Mouse (Mus musculus) brain, embryonic 18.5 days (tissue): ENCODE data around the gene Dis3.

ENCODE experiments used
- DNase-seq: peaks from one replicate; pipeline ENCODE4 v3.0.0-alpha.2; 2012; ENCODE audit warnings: low read depth, low spot score

Gene Dis3

DNA sequence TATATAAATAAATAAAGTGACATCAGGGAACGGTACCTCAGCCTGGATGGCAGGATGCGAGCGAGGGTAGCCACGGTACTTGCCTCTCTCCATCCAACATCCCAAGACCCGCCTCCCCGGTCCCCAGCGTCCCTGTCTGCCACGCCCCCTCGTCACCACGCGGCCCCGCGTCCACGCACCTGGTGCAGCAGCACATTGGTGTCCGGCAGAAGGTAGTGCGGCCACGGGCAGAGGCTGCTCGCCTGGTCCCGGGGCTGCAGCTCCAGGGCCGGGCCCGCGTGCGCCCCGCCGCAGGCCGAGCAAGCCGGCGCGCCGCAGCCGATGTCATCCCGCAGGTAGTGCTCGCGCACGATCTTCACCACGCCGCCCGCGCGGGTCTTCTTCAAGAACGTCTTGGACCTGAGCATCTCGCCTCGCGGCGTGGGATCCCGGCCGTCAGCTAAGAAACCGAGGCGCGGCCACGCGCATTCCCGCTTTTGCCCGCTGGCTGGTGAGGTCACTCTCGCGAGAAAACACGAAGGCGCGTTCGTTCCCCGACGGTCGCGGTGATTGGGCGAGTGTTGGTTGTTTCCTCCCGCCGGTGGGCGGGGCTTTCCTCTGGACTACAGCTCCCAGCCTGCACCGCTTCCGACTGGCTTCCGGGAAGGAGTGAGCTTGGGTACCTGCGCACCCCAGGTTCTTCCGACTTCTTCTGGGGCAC is at the start of gene Dis3, which contains the start of gene Pibf1:
Dis3 (minus strand) TSS at position 504 of the 700 bp plus-strand sequence.
Pibf1 (plus strand) TSS at position 158 of the 700 bp plus-strand sequence.
- peak; percentile 95 for DNase-seq

DNA sequence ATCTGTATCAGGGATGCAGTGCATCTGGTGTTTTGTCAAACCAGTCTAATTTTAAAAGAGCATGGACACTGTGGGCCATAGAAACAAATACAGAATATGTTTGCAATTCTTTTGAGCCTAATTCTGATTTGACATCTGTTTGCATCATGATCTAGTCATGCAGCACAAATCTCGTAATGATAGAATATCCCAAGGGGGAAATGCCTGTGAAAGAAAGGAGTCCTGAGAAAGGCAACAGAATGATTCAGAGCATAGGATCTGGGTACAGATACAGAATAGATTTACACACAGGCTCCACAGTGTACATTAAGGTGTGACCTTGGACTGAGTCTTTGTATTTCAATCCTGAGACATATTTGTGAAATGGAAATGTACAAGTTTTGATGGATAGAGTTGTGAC is 47.3 kb upstream of the Dis3 start:
- no peak for DNase-seq

DNA sequence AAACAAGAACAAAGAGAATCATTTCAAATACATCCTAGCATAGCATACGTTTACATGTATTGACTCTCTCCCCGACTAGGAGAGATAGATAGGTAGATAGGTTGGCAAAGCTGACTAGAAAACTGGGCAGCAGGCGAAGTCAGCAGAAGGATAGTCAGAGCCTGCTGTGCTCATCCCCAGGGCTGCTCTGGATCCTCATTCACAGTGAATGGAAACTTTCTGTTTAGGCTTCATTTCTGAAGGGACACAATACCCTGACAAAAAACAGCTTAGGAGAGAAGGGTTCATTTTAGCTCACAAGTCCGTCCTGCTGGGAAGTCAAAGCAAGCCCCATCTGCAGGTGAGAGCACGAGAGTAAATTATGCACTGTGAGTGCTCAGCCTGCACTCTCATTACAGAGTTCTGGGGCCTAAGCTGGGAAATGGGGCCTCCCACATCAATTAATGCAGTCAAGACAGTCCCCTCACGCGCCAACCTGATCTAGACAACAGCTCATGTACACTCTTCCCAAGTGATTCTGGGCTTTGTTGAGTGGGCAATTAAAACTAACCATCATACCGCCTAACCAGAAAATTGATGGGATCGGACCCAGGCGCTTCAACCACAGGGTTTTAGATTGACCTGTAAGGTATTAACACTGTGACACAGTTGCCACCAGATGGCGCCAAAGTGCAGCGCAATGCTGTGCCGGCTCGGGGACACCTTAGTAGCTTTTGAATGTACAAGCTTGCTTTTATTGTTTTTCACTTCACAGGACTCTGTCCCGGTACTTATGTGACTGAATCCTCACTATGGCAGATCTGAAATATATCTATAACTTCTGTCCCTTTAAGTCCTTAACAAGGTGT is 42.4 kb upstream of the Dis3 start:
- peak; percentile 69 for DNase-seq

DNA sequence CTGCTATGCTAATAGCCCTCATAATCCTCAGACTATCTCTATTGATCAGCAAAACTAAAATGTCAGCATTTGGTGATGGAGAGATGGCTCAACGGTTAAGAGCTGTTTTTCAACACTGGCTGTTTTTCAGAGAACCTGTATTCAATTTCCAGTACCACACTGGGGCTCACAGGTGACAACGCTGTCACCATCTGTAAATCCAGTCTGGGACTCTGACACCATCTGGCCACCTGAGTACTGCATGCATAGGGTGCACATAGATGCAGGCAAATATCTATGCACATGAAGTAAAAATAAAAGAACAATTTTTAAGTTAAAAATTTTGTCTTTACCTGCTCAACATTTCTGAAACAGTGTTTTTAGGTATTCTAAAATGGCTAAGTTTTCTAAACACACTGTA is 40.5 kb upstream of the Dis3 start:
- DNase-seq, result no peak

DNA sequence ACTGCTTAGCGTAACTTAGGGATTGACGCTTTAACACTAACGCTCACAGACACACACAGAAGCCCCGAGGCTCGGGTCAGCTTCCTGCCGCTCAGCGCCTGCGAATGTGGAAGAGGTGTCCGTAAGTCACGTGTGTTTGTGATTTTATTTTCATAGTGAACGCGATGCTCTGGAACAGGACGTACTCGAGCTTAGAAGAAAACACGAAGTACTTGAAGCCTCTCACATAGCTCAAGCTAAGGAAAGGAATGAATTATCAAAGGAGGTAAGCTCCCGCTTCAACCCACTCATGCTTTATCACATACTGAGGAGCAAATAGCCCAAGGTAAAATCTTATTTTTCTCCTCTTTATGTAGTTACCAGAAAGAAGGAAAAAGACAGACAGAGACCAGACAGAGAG is 36.7 kb upstream of the Dis3 start:
- DNase-seq, result no peak

DNA sequence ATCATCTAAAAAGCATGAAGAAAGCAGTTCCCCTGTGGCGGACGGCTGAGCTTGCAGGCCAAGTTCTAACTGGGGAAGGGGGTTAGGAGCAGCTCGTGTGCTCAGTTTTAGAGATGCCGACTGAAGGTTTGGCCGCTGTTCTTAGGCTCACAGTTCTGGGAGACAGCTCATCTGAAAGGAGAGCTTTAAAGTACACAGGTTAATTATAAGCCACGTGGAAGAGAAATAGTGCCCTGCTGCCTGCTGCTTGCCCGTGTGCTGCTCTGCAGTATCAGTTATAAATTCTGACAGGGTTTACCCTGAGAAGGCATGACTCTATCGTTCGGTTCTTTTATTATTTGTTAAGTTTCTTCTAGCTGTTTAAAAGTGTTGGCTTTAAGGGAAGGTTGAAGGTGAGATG is 36.2 kb upstream of the Dis3 start:
- DNase-seq, result no peak

DNA sequence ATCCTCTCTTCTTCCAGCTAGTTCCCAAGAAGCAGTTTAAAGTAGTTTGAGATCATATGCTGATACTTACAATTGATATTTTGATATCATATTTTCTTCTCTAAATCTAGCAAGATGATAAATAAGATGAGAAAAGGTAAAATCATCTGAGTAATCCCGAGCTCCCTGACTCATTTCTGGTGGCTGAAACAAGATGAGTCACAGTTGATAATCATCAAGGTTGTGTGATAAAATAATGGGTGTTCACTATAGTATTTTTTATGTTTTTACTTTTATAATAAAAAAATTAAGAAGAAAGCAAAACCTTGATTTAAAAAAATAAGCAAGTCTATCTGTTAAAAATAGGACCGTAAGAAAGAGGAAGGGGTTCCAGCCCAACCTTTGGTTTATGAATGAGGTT is 34.5 kb upstream of the Dis3 start:
- DNase-seq, result no peak

DNA sequence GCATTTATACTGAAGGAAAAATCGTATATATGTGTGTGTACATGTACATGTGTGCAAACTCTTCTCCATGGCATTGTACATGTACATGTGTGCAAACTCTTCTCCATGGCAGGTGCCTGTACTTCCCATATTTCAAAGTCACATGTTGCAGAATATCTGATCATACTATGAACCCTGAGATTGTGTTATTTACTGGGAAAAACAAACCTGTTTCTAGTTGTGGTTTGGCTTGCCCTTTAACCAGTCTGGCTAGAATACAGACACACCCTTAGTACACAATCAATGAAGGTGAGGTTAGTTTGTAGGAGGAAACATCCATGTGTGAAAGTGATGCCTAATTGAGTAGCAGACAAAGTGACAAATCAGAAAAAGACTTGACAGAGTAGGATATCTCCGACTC is 29.5 kb upstream of the Dis3 start:
- DNase-seq, result no peak

DNA sequence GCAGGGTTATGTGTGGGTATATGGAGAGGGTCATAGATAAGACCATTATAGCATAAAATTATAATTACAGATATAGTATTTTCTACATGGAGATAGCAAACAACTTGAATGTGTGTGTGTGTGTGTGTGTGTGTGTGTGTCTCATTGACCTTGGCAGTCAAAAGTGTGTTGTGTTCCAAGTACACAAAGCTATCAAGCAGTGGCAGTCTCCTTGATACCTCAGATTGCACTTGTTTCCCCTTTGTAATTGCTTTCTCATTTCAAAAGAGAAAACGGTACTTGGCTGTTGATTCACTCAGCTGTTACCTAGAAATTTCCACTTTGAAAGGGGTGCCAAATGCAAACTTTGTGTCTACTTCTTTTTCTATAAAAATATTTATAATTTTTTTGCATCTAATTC is 27.9 kb upstream of the Dis3 start:
- no peak for DNase-seq

DNA sequence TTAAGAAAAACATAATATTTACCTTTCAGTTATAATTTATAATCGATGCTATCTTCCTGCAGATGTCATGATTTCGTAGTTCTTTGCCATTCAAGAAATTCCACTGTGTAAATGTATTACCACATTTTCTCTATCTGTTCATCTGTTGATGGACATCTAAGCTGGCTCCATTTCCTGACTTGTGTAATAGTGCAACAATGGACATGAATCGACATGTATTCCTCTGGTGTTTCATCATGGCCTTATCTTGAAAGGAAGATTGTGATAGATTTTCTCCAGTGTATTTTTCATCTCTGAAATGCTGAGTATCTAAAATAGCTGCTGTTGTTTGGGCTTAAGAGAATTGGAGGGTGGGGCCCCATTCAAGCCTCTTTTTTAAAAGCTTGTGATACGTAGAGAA is 27.1 kb upstream of the Dis3 start:
- no peak for DNase-seq

DNA sequence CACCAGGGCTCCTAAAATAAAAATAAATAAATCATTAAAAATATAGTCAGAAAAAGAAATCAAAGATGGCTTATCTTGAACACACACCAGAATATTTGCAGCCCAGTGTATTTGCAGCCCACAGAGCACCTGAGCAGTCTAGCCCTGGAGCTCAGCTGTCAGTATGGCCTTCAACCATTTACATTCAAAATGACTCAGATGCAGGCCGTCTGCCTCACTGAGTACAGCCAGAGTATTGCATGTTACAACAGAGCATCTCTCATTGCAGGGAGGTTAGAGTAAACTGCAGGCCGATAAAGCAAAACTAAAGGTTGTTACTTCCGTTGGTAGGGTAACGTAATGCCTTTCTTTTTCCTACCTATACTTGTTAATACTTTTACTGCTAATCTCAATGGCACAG is 24.5 kb upstream of the Dis3 start:
- no peak for DNase-seq

DNA sequence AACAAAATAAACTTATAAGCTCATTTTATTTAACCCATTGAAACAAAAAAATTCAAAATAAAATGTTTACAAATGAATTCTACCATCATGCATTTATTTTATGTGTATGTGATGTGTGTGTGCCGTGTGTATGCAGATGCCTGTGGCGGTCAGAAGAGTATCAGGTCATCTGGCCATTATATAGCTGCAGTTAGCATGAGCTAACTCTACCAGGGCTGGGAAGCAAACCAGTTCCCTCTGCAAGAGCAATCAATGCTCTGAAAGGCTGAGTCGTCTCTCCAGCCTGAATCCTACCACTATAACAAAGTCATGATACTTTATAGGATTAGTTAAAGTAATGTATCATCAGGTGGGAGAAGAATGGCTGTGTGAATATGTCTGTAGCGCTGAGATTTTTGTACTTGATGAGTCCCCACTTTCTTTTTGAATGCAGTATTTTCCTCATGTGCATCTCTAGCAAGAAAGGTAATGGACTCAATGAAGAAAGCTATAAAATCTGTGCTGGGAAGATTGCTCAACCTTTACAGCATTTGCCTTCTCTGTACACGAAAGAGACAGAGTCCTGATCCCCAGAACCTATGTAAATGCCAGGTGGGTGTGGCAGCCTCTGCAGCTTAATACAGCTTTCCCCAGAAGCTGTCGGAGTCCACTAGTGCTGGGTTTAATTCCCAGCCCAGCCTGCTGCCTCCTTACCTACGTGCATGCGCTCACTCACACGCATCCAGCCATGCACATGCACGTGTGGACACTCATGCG is 22.2 kb upstream of the Dis3 start:
- DNase-seq, result no peak

DNA sequence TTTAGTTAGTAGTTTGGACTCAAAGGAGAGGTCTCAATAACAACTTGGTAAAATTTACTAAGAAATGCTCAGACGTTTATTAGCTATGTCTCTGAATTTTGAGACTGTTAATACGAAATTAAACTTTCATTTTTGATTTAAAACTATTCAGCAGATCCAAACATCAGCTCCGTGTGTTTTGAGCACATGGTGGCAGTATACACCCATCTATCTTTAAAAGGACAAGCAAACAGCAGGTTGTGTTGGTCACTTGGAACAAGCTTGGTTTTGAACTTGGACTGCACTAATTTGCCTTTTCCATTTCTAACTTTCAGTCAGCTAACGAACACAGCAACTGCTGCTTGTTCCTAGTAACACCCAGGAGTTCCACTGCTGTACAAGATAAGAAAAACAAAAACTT is 18.0 kb upstream of the Dis3 start:
- DNase-seq, result no peak

DNA sequence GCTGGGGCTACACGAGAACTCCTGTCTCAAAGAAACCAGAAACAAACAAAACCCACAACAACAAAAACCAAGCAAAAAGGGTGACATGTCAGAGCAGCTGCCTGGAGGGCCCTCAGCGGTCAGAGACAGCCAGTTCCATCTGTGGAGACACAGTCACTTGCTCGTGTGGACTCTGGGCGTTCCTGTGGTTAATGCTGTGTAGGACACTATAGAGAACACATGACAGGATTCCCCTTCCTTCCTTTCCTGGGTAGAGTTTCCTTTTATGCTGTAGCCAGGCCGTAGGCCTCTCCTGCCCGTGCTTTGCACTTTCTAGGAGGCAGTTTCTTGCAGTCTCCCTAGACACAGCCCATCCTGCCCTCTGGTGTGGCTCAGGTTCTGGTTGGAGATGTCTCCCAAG is 9.2 kb upstream of the Dis3 start:
- DNase-seq, result no peak

DNA sequence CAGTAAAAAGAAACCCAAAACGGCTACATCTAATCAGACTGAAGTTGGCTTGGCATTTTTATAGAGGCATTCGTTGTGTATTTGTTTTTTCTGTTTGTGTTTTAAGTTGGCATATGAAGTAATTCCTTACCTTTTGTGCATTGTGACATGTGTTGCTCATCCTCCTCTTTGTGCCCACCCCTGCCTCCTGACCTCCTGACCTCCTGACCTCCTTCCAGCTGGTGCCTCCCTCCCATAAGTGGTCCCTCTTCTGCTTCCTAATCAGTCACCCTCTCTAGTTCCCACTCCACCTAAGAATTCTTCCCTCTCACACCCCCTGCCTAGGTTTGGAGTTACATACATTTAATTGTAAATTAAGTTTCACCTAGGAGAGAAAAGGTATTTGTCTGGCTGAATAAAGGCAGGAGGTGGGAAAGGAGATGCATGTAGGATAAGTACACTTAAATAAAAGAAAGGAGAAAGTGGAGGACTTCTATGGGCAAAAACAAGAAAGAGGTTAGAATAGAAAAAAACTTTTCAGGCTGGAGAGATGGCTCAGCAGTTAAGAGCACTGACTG is 8.1 kb upstream of the Dis3 start:
- no peak for DNase-seq

DNA sequence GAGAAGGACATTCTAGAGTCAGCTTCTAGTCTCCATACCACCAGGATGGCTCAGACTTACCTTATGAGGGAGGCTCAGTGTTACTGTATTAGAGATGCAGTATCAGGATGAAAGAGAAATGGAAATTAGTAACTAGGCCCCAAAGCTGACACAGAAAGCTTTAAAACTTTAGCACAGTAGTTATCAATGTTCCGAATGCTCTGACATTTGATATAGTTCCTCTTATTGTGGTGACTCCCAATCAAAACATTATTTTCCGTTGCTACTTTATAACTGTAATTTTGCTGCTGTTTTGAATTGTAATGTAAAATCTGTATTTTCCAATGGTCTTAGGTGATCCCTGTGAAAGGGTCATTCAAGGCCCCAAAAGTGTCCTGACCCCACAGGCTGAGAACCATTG is 7.1 kb upstream of the Dis3 start:
- DNase-seq, result no peak

DNA sequence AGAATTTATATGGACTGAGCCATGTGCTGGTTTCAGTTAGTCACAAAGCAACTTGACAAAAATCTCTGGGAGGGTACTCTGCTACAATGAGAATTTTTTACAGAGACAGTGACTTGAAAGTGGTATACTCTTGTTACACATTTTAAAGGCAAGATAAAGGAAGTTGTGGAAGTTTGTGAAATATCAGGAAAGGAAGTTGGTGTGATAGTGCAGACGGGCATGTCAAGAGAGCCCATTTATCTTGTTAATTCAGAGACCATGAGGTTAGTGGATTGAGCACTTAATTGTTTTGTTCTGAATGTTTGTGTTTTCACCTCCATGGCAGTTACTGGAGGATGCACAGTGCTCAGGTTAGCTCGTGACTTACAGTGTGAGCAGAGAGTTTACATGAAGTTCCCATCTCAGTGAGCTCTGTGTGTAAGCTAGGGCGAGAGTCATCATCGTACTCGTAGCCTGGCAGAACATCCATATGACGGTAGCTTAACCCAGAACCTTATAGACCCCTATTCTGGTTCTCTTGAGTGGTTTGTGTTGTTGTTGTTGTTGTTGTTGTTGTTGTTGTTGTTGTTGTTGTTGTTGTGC is 5.1 kb upstream of the Dis3 start:
- no peak for DNase-seq

DNA sequence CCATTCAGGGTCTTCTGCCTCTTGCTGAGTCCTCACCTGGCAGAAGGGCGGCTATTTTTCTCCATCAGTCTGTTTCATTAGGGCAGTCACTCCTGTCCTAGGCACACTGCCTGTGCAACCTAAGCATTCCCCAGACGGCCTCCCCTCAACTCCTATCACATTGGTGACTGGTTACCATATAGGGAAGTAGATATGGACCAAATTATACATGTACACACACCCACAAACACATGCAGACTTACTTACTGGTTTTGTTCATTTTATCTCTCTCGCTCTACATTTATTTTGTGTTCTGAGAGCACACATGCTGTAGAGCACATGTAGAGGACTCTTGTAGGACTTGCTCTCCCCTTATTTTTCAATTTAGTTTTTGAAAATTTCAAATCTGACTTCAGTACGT is 3.5 kb upstream of the Dis3 start:
- no peak for DNase-seq

DNA sequence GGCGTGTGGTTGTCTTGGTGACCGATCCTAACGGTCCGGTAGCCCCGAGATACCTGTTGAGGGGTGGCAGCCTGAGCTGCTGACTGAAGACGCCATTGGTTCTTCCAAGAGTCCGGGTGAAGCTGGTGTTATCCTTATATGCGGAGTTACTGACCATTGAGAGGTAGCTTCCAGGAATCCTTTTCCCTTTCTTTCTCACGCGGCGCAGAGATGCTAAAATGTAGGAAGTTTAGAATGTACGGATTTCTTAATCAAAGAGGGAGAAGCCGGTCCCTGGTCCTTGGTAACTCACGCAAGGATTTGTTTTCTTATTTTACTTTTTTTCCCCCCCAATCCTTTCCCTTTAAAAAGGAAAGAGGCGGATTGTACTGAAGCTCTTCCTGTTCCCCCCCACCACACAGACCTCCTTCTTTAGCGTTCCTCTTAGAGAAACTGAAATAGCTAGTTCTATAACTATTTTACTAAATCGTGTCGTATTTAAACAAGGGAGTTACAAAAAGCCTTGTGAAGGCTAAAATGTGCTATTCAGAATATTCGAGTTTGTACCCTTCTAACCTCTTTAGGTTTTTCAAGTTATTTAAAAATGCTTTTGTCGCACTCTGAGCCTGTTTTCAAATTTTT is 507 bp upstream of the Dis3 start:
- DNase-seq, result peak; percentile 10

DNA sequence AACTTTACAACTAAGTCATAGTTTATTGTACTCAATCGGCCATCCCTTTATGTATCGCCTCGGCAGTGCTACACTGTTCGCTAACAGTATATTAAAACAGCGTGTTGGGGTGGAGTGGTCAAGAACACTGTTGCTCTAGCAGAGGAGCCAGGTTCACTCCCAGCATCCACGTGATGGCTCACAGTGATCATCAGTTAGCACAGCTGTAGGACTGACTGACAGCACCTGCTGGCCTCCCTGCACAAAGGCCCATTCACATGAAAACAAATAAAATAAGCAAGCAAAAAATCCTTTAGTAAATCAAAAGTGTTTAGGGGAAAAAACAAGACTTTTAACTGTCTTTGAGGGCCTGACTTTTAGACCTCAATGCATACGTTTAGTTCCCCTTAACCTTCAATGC is 10.6 kb downstream of the Dis3 start:
- no peak for DNase-seq

DNA sequence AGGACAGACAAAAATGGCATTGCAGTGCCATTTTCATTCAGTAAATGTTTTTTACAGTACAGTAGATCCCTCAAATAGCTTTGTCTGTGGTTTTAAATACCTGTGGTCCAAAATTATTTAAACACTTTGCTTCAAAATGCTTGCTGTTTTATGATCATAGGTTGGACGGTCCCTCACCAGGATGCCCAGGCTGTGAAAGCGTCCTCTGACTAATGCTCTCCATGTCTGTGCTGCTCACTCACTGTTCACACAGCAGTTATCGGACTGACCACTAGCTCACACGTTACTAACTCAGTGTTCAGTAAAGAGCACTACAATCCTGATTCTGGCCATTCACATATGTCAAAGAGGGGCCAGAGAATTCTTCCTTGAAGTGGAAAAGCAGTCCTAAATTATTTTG is 28.4 kb downstream of the Dis3 start:
- DNase-seq, result no peak
